Mouse (Mus musculus) liver, postnatal 0 days (tissue): Measurements from ENCODE around the gene Kcnq4. TPM values are rescaled to one million over a fixed set of nuclear protein-coding genes. Genes with fewer than 3 reads are reported as not detected.

Experiments
- ATAC-seq: fragments of 200-750 bp; cut with Nextera tagmentation; 2 replicates; pipeline ENCODE4 v1.8.0; 2017; ENCODE audit warnings: mild to moderate bottlenecking, moderate library complexity
- DNase-seq: peaks from one replicate; pipeline ENCODE4 v3.0.0-alpha.2; 2016
- H3K27ac ChIP-seq: fragments of 300-500 bp; sonication (generic); 2 replicates; pipeline ENCODE4 v1.5.1; 2014; ENCODE audit warnings: antibody characterized with exemption, moderate library complexity, mild to moderate bottlenecking, low read depth
- H3K27me3 ChIP-seq: fragments of 300-500 bp; sonication (generic); 2 replicates; pipeline ENCODE4 v1.6.1; 2014; ENCODE audit warnings: low read length, control low read depth, mixed read lengths; ENCODE audit not compliant: insufficient read depth
- H3K36me3 ChIP-seq: fragments of 300-500 bp; sonication (generic); replicated peaks from 2 replicates; pipeline ENCODE4 v1.6.1; 2014; ENCODE audit warnings: mild to moderate bottlenecking, control low read depth, low read length, moderate library complexity, mixed read lengths; ENCODE audit not compliant: insufficient read depth
- H3K4me1 ChIP-seq: fragments of 300-500 bp; sonication (generic); 2 replicates; pipeline ENCODE4 v1.6.1; 2014; ENCODE audit warnings: antibody characterized with exemption, mild to moderate bottlenecking, control low read depth; ENCODE audit not compliant: insufficient read depth
- H3K4me2 ChIP-seq: fragments of 300-500 bp; sonication (generic); 2 replicates; pipeline ENCODE4 v1.6.1; 2014; ENCODE audit warnings: low read depth, mild to moderate bottlenecking, low read length, moderate library complexity, mixed read lengths
- H3K4me3 ChIP-seq: fragments of 300-500 bp; sonication (generic); 2 replicates; pipeline ENCODE4 v1.5.1; 2014; ENCODE audit warnings: low read depth, low read length
- H3K9ac ChIP-seq: fragments of 300-500 bp; sonication (generic); replicated peaks from 2 replicates; pipeline ENCODE4 v1.6.1; 2014; ENCODE audit warnings: mild to moderate bottlenecking, moderate library complexity
- H3K9me3 ChIP-seq: fragments of 300-500 bp; sonication (generic); 2 replicates; pipeline ENCODE4 v1.6.1; 2016; ENCODE audit warnings: mild to moderate bottlenecking, control low read depth, low read length, mixed read lengths
- CTCF ChIP-seq: sonication (generic); IDR thresholded peaks from 2 replicates; pipeline ENCODE4 v1.5.1; 2016; ENCODE audit warnings: antibody characterized with exemption, low read depth
- EP300 ChIP-seq: IDR thresholded peaks from 2 replicates; pipeline ENCODE4 v1.6.1; 2016; ENCODE audit warnings: antibody characterized with exemption, low read depth, mild to moderate bottlenecking
- WGBS: fragments of 180-500 bp; shearing (Covaris S2); extraction: QIAGEN DNeasy Blood & Tissue Kit; methylation state at CpG from one replicate; pipeline ENCODE4 v1.1.7; 2014; ENCODE audit not compliant: insufficient replicate concordance; 5-methylcytosine and 5-hydroxymethylcytosine counted together
- microRNA counts: library from miRNA; unstranded; fragments of <30 nt; microRNA quantifications from one replicate; lab custom pipeline; 2015
- microRNA-seq: library from miRNA; unstranded; fragments of <30 nt; microRNA quantifications from one replicate; pipeline ENCODE4, GENCODE M21; 2016
- polyA plus RNA-seq: library from polyadenylated mRNA; unstranded; fragments of >200 nt; fragmentation: Nextera tagmentation; extraction: Ambion mirVana; gene quantifications from 2 replicates; pipeline ENCODE4 v1.2.1, GENCODE M21; 2015

The Kcnq4 gene
- polyA plus RNA-seq, 1 experiment from 2014 or later: 0.20 TPM

DNA sequence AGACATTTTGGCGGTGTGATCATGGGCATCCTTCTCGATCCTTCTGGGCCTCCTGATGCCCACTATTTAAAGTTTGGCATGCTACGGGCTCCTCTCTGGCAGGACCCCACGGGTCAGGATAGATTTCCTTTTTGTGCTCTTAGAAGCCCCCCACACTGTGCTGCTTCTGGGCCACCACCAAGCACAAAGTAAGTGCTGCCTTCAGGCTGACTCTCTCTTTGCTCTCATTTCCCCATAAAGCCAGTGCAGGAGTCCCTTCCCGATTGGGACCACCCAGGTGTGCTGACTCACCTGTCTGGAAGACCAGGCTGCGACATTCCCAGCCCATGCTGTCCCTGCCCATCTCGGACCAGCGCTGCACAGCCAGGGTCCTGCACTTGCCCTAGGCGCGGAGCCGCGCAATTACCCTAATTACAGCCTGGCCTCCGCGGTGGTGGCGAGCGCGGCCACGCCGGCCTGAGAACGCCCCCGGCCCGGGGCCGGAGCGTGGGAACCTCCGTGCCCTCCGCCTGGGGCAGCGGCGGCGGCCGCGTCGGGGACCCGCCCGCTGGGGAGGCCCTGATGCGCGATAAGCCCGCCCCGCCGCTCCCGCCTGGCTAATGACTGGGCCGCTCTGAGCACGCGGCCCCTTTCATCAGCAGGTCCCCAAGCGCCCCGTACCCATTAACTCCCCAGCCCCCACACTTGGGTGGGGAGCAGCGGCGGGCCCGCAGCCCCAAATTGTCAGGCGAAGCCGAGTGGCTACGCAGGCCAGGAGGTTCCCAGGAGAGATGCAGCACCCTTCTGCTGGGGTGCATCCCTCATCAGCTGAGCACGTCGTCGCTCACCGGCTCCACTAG, 98.8 kb downstream of the Kcnq4 start:
- DNase-seq: peak; percentile 49
- TF ChIP-seq CTCF (no peak), EP300 (no peak)
- Histone ChIP-seq H3K4me2 (peak overlapping the region; percentile 75), H3K4me3 (peak overlapping the region; percentile 42), H3K9ac (peak overlapping the region; percentile 53), H3K27me3 (peaks cover 31% of the 10 kb centered on the region), H3K27ac (no peak overlapping the region), H3K36me3 (no peaks in the 10 kb centered on the region), H3K9me3 (no peaks in the 10 kb centered on the region), H3K4me1 (peaks cover 6% of the 10 kb centered on the region)
- WGBS: 6% methylated on average over 53 of the region's 55 CpGs
- ATAC-seq: peak; percentile 63

MicroRNAs within 50 kb of the gene (microRNA counts, 519-probe panel; counts per million panel counts)
- microRNA mmu-miR-30e (lab: Ali Mortazavi, UCI): 4,413 counts per million, percentile 50 among the panel's probes with 10 or more counts

Small RNA genes lying within 50 kb of the gene (microRNA-seq; reads per million reads assigned to microRNA genes)
- gene Mir30c-1 (82.3 reads per million, percentile 41 among the genes with 10 or more reads in this experiment), gene Mir30e (not detected), gene Mir30f (not detected)

Other genes starting within 250 kb of the Kcnq4 start
- gene Slfnl1, start 216.4 kb downstream of the Kcnq4 start, polyA plus RNA-seq: not detected in 2 replicates
- gene Ctps, start 178.3 kb downstream of the Kcnq4 start, polyA plus RNA-seq: 13.8 and 14.5 TPM in 2 replicates
- gene Gm8439, start 159.9 kb downstream of the Kcnq4 start, polyA plus RNA-seq: 0.30 and 0.40 TPM in 2 replicates
- 21.2 and 22.9 TPM in 2 replicates for gene Cited4, start 82.0 kb downstream of the Kcnq4 start, polyA plus RNA-seq
- 30.4 and 32.0 TPM in 2 replicates for gene Nfyc, start 83.0 kb upstream of the Kcnq4 start, polyA plus RNA-seq
- gene Rims3, start 106.2 kb upstream of the Kcnq4 start, polyA plus RNA-seq: 0.26 and 0.31 TPM in 2 replicates
- gene Exo5, start 176.4 kb upstream of the Kcnq4 start, polyA plus RNA-seq: 3.7 TPM in 2 replicates
- gene Zfp69, start 203.1 kb upstream of the Kcnq4 start, polyA plus RNA-seq: 1.7 and 1.8 TPM in 2 replicates